Mouse (Mus musculus) heart, embryonic 16.5 days (tissue): Measurements from ENCODE around the gene Phlpp1. TPM values are rescaled to one million over a fixed set of nuclear protein-coding genes. Genes with fewer than 3 reads are reported as not detected.
"Not testable (repeated sequence)": the region's sequence is repeated elsewhere in the genome, so short reads cannot be mapped to it uniquely, and the experiment has no call there.

Experiments
- ATAC-seq: fragments of 200-750 bp; cut with Nextera tagmentation; replicated peaks from 2 replicates; pipeline ENCODE4 v1.8.0; 2017; ENCODE audit warnings: moderate number of reproducible peaks; ENCODE audit not compliant: insufficient read depth, low FRiP score; ENCODE audit errors: extremely low read depth
- H3K27ac ChIP-seq: fragments of 300-500 bp; sonication (generic); 2 replicates; pipeline ENCODE4 v1.5.1; 2014; ENCODE audit warnings: mild to moderate bottlenecking, low read length, control low read depth, moderate library complexity
- H3K27me3 ChIP-seq: fragments of 300-500 bp; sonication (generic); 2 replicates; pipeline ENCODE4 v1.6.1; 2014; ENCODE audit warnings: low read length, mixed read lengths; ENCODE audit not compliant: control insufficient read depth, insufficient read depth
- H3K36me3 ChIP-seq: fragments of 300-500 bp; sonication (generic); 2 replicates; pipeline ENCODE4 v1.6.1; 2014; ENCODE audit not compliant: control insufficient read depth, insufficient read depth
- H3K4me1 ChIP-seq: fragments of 300-500 bp; sonication (generic); 2 replicates; pipeline ENCODE4 v1.6.1; 2014; ENCODE audit warnings: low read length, mixed read lengths; ENCODE audit not compliant: control insufficient read depth, insufficient read depth
- H3K4me2 ChIP-seq: fragments of 300-500 bp; sonication (generic); 2 replicates; pipeline ENCODE4 v1.6.1; 2014; ENCODE audit warnings: low read depth, mild to moderate bottlenecking, control low read depth, low read length
- H3K4me3 ChIP-seq: fragments of 300-500 bp; sonication (generic); 2 replicates; pipeline ENCODE4 v1.5.1; 2014; ENCODE audit warnings: mild to moderate bottlenecking, control low read depth, low read length
- H3K9ac ChIP-seq: fragments of 300-500 bp; sonication (generic); 2 replicates; pipeline ENCODE4 v1.6.1; 2014; ENCODE audit warnings: low read length, control low read depth
- H3K9me3 ChIP-seq: fragments of 300-500 bp; sonication (generic); replicated peaks from 2 replicates; pipeline ENCODE4 v1.6.1; 2016; ENCODE audit warnings: low read length; ENCODE audit not compliant: control insufficient read depth
- WGBS: fragments of 180-500 bp; shearing (Covaris S2); extraction: QIAGEN DNeasy Blood & Tissue Kit; methylation state at CpG from one replicate; pipeline ENCODE4 v1.1.7; 2014; 5-methylcytosine and 5-hydroxymethylcytosine counted together
- polyA plus RNA-seq: library from polyadenylated mRNA; unstranded; fragments of >200 nt; fragmentation: Nextera tagmentation; extraction: Ambion mirVana; gene quantifications from 2 replicates; pipeline ENCODE4 v1.2.1, GENCODE M21; 2015

Gene Phlpp1
- polyA plus RNA-seq, 1 experiment from 2014 or later, result 4.7 TPM

- H3K4me3 ChIP-seq, H3K4me1 ChIP-seq, ATAC-seq, H3K27ac ChIP-seq, H3K27me3 ChIP-seq, H3K4me2 ChIP-seq, H3K36me3 ChIP-seq, H3K9ac ChIP-seq, H3K9me3 ChIP-seq: not testable (repeated sequence)
- 97% methylated on average over 2 of the region's 2 CpGs for WGBS
These were observed 140.3 kb downstream of the Phlpp1 start for GRCm38 (mm10) chr1:106311830-106312229.

- WGBS, result 72% methylated on average over 4 of the region's 4 CpGs
- no peak overlapping the region for H3K27ac ChIP-seq
- H3K9me3 ChIP-seq, result no peaks in the 10 kb centered on the region
- H3K27me3 ChIP-seq, result no peaks in the 10 kb centered on the region
- no peak overlapping the region for H3K9ac ChIP-seq
- no peak overlapping the region for H3K4me3 ChIP-seq
- H3K36me3 ChIP-seq, result no peaks in the 10 kb centered on the region
- ATAC-seq, result no peak
- H3K4me2 ChIP-seq, result no peak overlapping the region
- H3K4me1 ChIP-seq, result peaks cover 15% of the 10 kb centered on the region
These were observed 142.9 kb downstream of the Phlpp1 start for GRCm38 (mm10) chr1:106314476-106314875.

DNA sequence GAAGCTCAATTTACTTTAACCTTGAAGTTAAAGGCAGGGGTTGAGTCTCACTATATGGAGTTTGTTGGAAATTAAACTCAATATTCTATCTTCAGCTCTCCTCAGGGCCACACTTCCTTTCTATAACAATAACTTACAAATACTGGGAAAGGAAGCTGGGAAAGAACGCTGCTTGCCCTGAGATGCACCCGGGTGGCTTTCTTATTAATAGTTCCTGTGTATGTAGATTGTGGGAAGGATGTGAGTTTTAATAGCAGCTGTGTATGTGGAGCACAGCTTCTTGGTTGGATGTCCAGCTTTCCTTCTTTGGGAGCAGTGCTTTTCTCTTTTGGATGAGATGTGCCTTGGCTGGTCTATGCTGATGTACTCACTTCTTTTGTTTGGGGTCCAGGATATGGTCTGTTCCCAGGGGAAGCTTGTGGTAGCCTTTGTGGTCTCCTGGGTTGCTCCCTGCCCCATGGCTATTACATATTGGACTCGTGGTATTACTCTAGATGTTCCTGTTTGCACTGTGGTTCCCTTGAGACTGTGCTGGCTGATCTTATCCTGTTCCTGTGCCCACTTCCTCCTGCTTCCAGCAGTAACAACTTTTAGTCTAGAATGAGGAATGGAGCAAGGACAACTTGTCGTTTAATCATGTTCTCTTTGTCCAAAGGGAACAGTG, 145.2 kb downstream of the Phlpp1 start:
- 0 out of 2 replicates have a peak, but pooled peaks have one; percentile 14 for ATAC-seq
- 57% methylated on average over 4 of the region's 4 CpGs for WGBS
- H3K9ac ChIP-seq, result no peak overlapping the region
- peaks cover 2% of the 10 kb centered on the region; the same call in 1 of the 2 replicates for H3K36me3 ChIP-seq
- H3K27ac ChIP-seq, result peak overlapping the region; percentile 65
- no peaks in the 10 kb centered on the region for H3K27me3 ChIP-seq
- no peak overlapping the region for H3K4me3 ChIP-seq
- H3K9me3 ChIP-seq, result no peaks in the 10 kb centered on the region
- peaks cover 15% of the 10 kb centered on the region for H3K4me1 ChIP-seq
- H3K4me2 ChIP-seq, result no peak overlapping the region

DNA sequence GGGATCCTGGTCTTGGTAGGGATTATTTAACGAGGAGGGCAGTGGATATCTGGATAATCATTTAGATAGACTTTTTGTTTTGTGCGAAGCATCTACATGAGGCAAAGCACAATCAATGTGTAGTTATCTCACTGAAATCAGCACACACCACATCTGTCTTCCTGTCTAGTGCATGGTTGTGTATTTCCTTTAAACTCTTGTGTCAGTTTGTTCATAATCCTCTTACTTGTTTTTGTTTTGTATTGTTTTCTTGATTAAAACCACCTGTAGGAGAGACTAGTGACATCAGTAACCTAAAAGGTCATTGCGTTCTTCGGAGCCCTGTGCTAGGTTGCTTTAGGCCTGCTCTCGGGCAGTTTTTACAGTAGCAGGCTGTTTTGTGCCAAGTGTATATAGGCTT, 146.8 kb downstream of the Phlpp1 start:
- Histone ChIP-seq H3K36me3 (peaks cover 2% of the 10 kb centered on the region; the same call in 1 of the 2 replicates), H3K4me3 (no peak overlapping the region), H3K4me2 (no peak overlapping the region), H3K9me3 (no peaks in the 10 kb centered on the region), H3K4me1 (peaks cover 15% of the 10 kb centered on the region), H3K9ac (no peak overlapping the region), H3K27me3 (no peaks in the 10 kb centered on the region), H3K27ac (no peak overlapping the region)
- no peak for ATAC-seq
- WGBS, result 72% methylated on average over 5 of the region's 5 CpGs

GRCm38 (mm10) chr1:106320583-106320982, 149.0 kb downstream of the Phlpp1 start:
- WGBS, result 87% methylated on average over 1 of the region's 1 CpGs
- no peaks in the 10 kb centered on the region for H3K9me3 ChIP-seq
- no peak overlapping the region for H3K9ac ChIP-seq
- no peaks in the 10 kb centered on the region for H3K27me3 ChIP-seq
- ATAC-seq, result no peak
- H3K4me1 ChIP-seq, result peaks cover 15% of the 10 kb centered on the region
- H3K4me3 ChIP-seq, result no peak overlapping the region
- H3K27ac ChIP-seq, result no peak overlapping the region
- no peak overlapping the region for H3K4me2 ChIP-seq
- H3K36me3 ChIP-seq, result peaks cover 2% of the 10 kb centered on the region; the same call in 1 of the 2 replicates

DNA sequence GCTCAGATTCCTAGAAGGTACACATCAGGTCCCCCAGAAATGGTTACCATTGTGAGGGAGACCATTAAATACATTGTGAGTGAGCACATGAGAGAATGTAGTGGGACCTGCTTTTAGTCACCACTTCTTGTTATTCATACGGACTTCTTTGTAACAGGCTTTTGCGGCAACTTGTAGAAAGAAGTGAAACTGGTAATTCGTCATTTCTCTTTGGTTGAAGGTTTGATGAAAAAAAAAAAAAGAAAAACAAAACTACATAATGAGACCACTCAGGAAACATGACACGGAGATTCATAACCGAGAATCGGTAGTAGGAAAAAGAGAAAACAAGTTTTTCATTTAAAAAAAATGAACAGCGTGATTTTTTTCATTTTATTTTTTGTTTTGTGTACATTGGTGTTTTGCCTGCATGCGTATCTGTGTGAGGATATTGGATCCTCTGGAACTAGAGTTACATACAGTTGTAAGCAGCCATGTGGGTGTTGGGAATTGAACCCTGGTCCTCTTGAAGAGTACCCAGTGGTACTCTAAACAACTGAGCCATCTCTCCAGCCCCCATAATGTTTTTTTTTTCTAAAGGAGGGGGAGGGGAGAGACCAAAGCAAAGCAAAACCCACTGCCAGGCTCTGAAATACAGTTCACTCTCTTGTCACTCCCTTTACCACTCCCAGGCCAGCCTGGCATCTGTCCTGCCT, 150.0 kb downstream of the Phlpp1 start:
- WGBS, result 84% methylated on average over 8 of the region's 8 CpGs
- H3K9me3 ChIP-seq, result no peaks in the 10 kb centered on the region
- ATAC-seq, result no peak

GRCm38 (mm10) chr1:106326691-106327090, 155.1 kb downstream of the Phlpp1 start:
- WGBS, result 76% methylated on average over 2 of the region's 2 CpGs
- no peaks in the 10 kb centered on the region for H3K9me3 ChIP-seq
- H3K4me2 ChIP-seq, result no peak overlapping the region
- no peaks in the 10 kb centered on the region for H3K36me3 ChIP-seq
- ATAC-seq, result no peak
- H3K4me1 ChIP-seq, result peaks cover 2% of the 10 kb centered on the region; the same call in 1 of the 2 replicates
- no peak overlapping the region for H3K27ac ChIP-seq
- H3K27me3 ChIP-seq, result no peaks in the 10 kb centered on the region
- H3K4me3 ChIP-seq, result no peak overlapping the region
- no peak overlapping the region for H3K9ac ChIP-seq

More for the DNA sequence above, 150.0 kb downstream of the Phlpp1 start:
- H3K4me1 ChIP-seq, result peaks cover 11% of the 10 kb centered on the region
- peaks cover 2% of the 10 kb centered on the region; the same call in 1 of the 2 replicates for H3K36me3 ChIP-seq
- H3K4me2 ChIP-seq, result no peak overlapping the region
- H3K4me3 ChIP-seq, result no peak overlapping the region
- H3K27me3 ChIP-seq, result no peaks in the 10 kb centered on the region
- no peak overlapping the region for H3K27ac ChIP-seq
- no peak overlapping the region for H3K9ac ChIP-seq

- Histone ChIP-seq H3K4me1 (0 out of 2 replicates have a peak, but pooled peaks cover 3% of the 10 kb centered on the region), H3K27ac (no peak overlapping the region), H3K36me3 (peaks cover 7% of the 10 kb centered on the region), H3K9me3 (peaks cover 2% of the 10 kb centered on the region; the same call in 1 of the 2 replicates), H3K9ac (no peak overlapping the region), H3K27me3 (no peaks in the 10 kb centered on the region), H3K4me2 (no peak overlapping the region), H3K4me3 (no peak overlapping the region)
- no peak for ATAC-seq
- 60% methylated on average over 3 of the region's 3 CpGs for WGBS
These were observed 170.5 kb downstream of the Phlpp1 start for GRCm38 (mm10) chr1:106342100-106342499.

GRCm38 (mm10) chr1:106345265-106345664, 173.7 kb downstream of the Phlpp1 start:
- 70% methylated on average over 2 of the region's 2 CpGs for WGBS
- Histone ChIP-seq H3K36me3 (peaks cover 7% of the 10 kb centered on the region), H3K4me3 (no peak overlapping the region), H3K9me3 (peaks cover 2% of the 10 kb centered on the region; the same call in 1 of the 2 replicates), H3K4me1 (0 out of 2 replicates have a peak, but pooled peaks cover 3% of the 10 kb centered on the region), H3K9ac (no peak overlapping the region), H3K27me3 (no peaks in the 10 kb centered on the region), H3K4me2 (no peak overlapping the region), H3K27ac (no peak overlapping the region)
- no peak for ATAC-seq
